24 mouse cellular contexts compared by ENCODE assay signal in genomic region chrX:99153266-99153646, GRCm38 (mm10). TPM values are rescaled to one million over a fixed set of nuclear protein-coding genes. Genes with fewer than 3 reads are reported as not detected.
DNase-seq lines count a peak whose midpoint lies in the region; ATAC-seq and TF ChIP-seq lines count a peak whose summit lies in the region.
"Had no signal": no experiment of that assay in that cellular context is flagged by ENCODE, and none has a peak within 500 bp of the region (broad histone marks: within the 10 kb centered on the region; RNA-seq: fewer than 3 reads in every experiment).

No protein-coding gene starts in this region.

- 23% methylated on average over 3 of the region's 3 CpGs for WGBS in forebrain, embryonic 11.5 days
- 9% methylated on average over 3 of the region's 3 CpGs for WGBS in forebrain, embryonic 16.5 days
- 31% methylated on average over 3 of the region's 3 CpGs for WGBS in midbrain, embryonic 11.5 days
- 21% methylated on average over 3 of the region's 3 CpGs for WGBS in midbrain, postnatal 0 days
- 10% methylated on average over 3 of the region's 3 CpGs for WGBS in forebrain, embryonic 12.5 days
- 15% methylated on average over 3 of the region's 3 CpGs for WGBS in midbrain, embryonic 14.5 days

- H3K4me3 ChIP-seq in forebrain, embryonic 11.5 days (ENCODE audit: low read depth, low read length), result no peak overlapping the region
- H3K4me3 ChIP-seq in forebrain, embryonic 16.5 days (replicated peaks; ENCODE audit: low read length), result no peak overlapping the region
- H3K4me3 ChIP-seq in midbrain, embryonic 11.5 days (ENCODE audit: low read depth, low read length), result no peak overlapping the region
- H3K4me3 ChIP-seq in midbrain, postnatal 0 days (ENCODE audit: low read depth, low read length), result no peak overlapping the region
- no peak overlapping the region for H3K4me3 ChIP-seq in forebrain, embryonic 12.5 days (replicated peaks)
- no peak overlapping the region for H3K4me3 ChIP-seq in midbrain, embryonic 14.5 days (replicated peaks; ENCODE audit: low read depth, low read length)
- no peak overlapping the region for H3K4me3 ChIP-seq in gastrocnemius, adult 2 months
- H3K4me3 ChIP-seq: embryonic facial prominence, embryonic 12.5 days; heart, embryonic 15.5 days; limb, embryonic 15.5 days; megakaryocyte, embryonic 14.5 days; myocyte; stomach, embryonic 15.5 days had no signal

- no peaks in the 10 kb centered on the region for H3K9me3 ChIP-seq in forebrain, embryonic 11.5 days (ENCODE audit: control insufficient read depth, low read length)
- no peaks in the 10 kb centered on the region for H3K9me3 ChIP-seq in forebrain, embryonic 16.5 days (ENCODE audit: control insufficient read depth, low read length)
- H3K9me3 ChIP-seq in midbrain, embryonic 11.5 days (ENCODE audit: control insufficient read depth, low read length), result no peaks in the 10 kb centered on the region
- H3K9me3 ChIP-seq in midbrain, postnatal 0 days (ENCODE audit: low read length), result no peaks in the 10 kb centered on the region
- H3K9me3 ChIP-seq in forebrain, embryonic 12.5 days, result no peaks in the 10 kb centered on the region
- H3K9me3 ChIP-seq in midbrain, embryonic 14.5 days (ENCODE audit: control insufficient read depth, low read length), result no peaks in the 10 kb centered on the region
- H3K9me3 ChIP-seq: embryonic facial prominence, embryonic 12.5 days; heart, embryonic 15.5 days; limb, embryonic 15.5 days; megakaryocyte, embryonic 14.5 days; stomach, embryonic 15.5 days had no signal

- no peak for DNase-seq in forebrain, embryonic 11.5 days (ENCODE audit: low spot score)
- DNase-seq in midbrain, embryonic 11.5 days (ENCODE audit: low spot score, missing footprints), result peak; percentile 87
- no peak for DNase-seq in midbrain, postnatal 0 days (ENCODE audit: low spot score)
- DNase-seq in midbrain, embryonic 14.5 days, result no peak
- no peak for DNase-seq in gastrocnemius, adult 2 months
- DNase-seq: cerebellum, adult 11 months; cerebellum, adult 9-11 months; heart, postnatal 4 days; kidney, adult 9 months; kidney, postnatal 14 days; left cerebral cortex, postnatal 4 days; lung, embryonic 14.5 days; thymus, postnatal 25 days had no signal

- intact Hi-C loops in gastrocnemius, adult 2 months (cut with DNase I), result no loop called here

- H3K9ac ChIP-seq in forebrain, embryonic 11.5 days (ENCODE audit: low read length), result no peak overlapping the region
- H3K9ac ChIP-seq in forebrain, embryonic 16.5 days (replicated peaks; ENCODE audit: low read depth, low read length), result no peak overlapping the region
- no peak overlapping the region for H3K9ac ChIP-seq in midbrain, embryonic 11.5 days (ENCODE audit: low read length)
- H3K9ac ChIP-seq in midbrain, postnatal 0 days (replicated peaks; ENCODE audit: low read length, poor library complexity, severe bottlenecking), result no peak overlapping the region
- no peak overlapping the region for H3K9ac ChIP-seq in forebrain, embryonic 12.5 days
- no peak overlapping the region for H3K9ac ChIP-seq in midbrain, embryonic 14.5 days (replicated peaks; ENCODE audit: low read length)
- H3K9ac ChIP-seq: embryonic facial prominence, embryonic 12.5 days; heart, embryonic 15.5 days; limb, embryonic 15.5 days; liver, embryonic 14.5 days; lung, embryonic 14.5 days; stomach, embryonic 15.5 days had no signal

- TF ChIP-seq CTCF in midbrain, postnatal 0 days (IDR thresholded peaks at IDR 0.05), result no peak
- TF ChIP-seq CTCF in gastrocnemius, adult 2 months (IDR thresholded peaks at IDR 0.05), result no peak

- peaks cover 11% of the 10 kb centered on the region; the same call in 1 of the 2 replicates for H3K27me3 ChIP-seq in forebrain, embryonic 11.5 days (ENCODE audit: control insufficient read depth, insufficient read depth, low read length)
- no peaks in the 10 kb centered on the region for H3K27me3 ChIP-seq in forebrain, embryonic 16.5 days (replicated peaks; ENCODE audit: control insufficient read depth, insufficient read depth, low read length)
- peaks cover 15% of the 10 kb centered on the region for H3K27me3 ChIP-seq in midbrain, embryonic 11.5 days (ENCODE audit: control insufficient read depth, insufficient read depth, low read length)
- H3K27me3 ChIP-seq in midbrain, postnatal 0 days (ENCODE audit: insufficient read depth, low read length), result no peaks in the 10 kb centered on the region; the same call in 1 of the 2 replicates
- H3K27me3 ChIP-seq in forebrain, embryonic 12.5 days, result peaks cover 45% of the 10 kb centered on the region
- no peaks in the 10 kb centered on the region for H3K27me3 ChIP-seq in midbrain, embryonic 14.5 days (ENCODE audit: control insufficient read depth, insufficient read depth, low read length)

- H3K4me1 ChIP-seq in forebrain, embryonic 11.5 days (replicated peaks; ENCODE audit: control insufficient read depth, insufficient read depth, low read length), result peaks cover 16% of the 10 kb centered on the region
- H3K4me1 ChIP-seq in forebrain, embryonic 16.5 days (replicated peaks; ENCODE audit: control insufficient read depth, insufficient read depth, low read length), result peaks cover 39% of the 10 kb centered on the region
- peaks cover 25% of the 10 kb centered on the region for H3K4me1 ChIP-seq in midbrain, embryonic 11.5 days (ENCODE audit: control insufficient read depth, insufficient read depth, low read length)
- no peaks in the 10 kb centered on the region for H3K4me1 ChIP-seq in midbrain, postnatal 0 days (ENCODE audit: insufficient read depth, low read length)
- H3K4me1 ChIP-seq in forebrain, embryonic 12.5 days, result peaks cover 56% of the 10 kb centered on the region
- peaks cover 8% of the 10 kb centered on the region; the same call in 1 of the 2 replicates for H3K4me1 ChIP-seq in midbrain, embryonic 14.5 days (ENCODE audit: control insufficient read depth, insufficient read depth, low read length)

- no peak overlapping the region for H3K4me2 ChIP-seq in forebrain, embryonic 11.5 days (ENCODE audit: low read depth, low read length, severe bottlenecking)
- H3K4me2 ChIP-seq in forebrain, embryonic 16.5 days (ENCODE audit: low read length), result no peak overlapping the region
- no peak overlapping the region for H3K4me2 ChIP-seq in midbrain, embryonic 11.5 days
- H3K4me2 ChIP-seq in midbrain, postnatal 0 days (ENCODE audit: low read depth, low read length, poor library complexity, severe bottlenecking), result no peak overlapping the region
- no peak overlapping the region for H3K4me2 ChIP-seq in forebrain, embryonic 12.5 days
- no peak overlapping the region for H3K4me2 ChIP-seq in midbrain, embryonic 14.5 days (ENCODE audit: low read length)
- H3K4me2 ChIP-seq: embryonic facial prominence, embryonic 12.5 days; heart, embryonic 15.5 days; limb, embryonic 15.5 days; lung, embryonic 14.5 days; stomach, embryonic 15.5 days had no signal

- peak overlapping the region; percentile 53; the same call in 1 of the 2 replicates for H3K27ac ChIP-seq in forebrain, embryonic 11.5 days (ENCODE audit: low read depth, low read length)
- no peak overlapping the region for H3K27ac ChIP-seq in forebrain, embryonic 16.5 days (ENCODE audit: low read length)
- peak overlapping the region; percentile 40; the same call in 1 of the 2 replicates for H3K27ac ChIP-seq in midbrain, embryonic 11.5 days (ENCODE audit: low read depth, low read length)
- H3K27ac ChIP-seq in midbrain, postnatal 0 days (ENCODE audit: low read depth, low read length), result no peak overlapping the region
- H3K27ac ChIP-seq in forebrain, embryonic 12.5 days, result peak overlapping the region; percentile 81
- 0 out of 2 replicates have a peak overlapping the region, but pooled peaks have one; percentile 32 for H3K27ac ChIP-seq in midbrain, embryonic 14.5 days (replicated peaks; ENCODE audit: low read depth, low read length)
- no peak overlapping the region for H3K27ac ChIP-seq in gastrocnemius, adult 2 months
- H3K27ac ChIP-seq: embryonic facial prominence, embryonic 12.5 days; heart, embryonic 15.5 days; limb, embryonic 15.5 days; liver, embryonic 14.5 days; stomach, embryonic 15.5 days had no signal

- no peak; the same call in 1 of the 2 replicates for ATAC-seq in forebrain, embryonic 11.5 days (replicated peaks; ENCODE audit: low FRiP score)
- ATAC-seq in forebrain, embryonic 16.5 days, result no peak
- peak; percentile 60 for ATAC-seq in midbrain, embryonic 11.5 days (ENCODE audit: low FRiP score)
- ATAC-seq in midbrain, postnatal 0 days (ENCODE audit: low FRiP score), result no peak
- ATAC-seq in forebrain, embryonic 12.5 days (ENCODE audit: low FRiP score), result no peak; the same call in 1 of the 2 replicates
- ATAC-seq in midbrain, embryonic 14.5 days (ENCODE audit: low FRiP score, low TSS enrichment), result peak; percentile 36; the same call in 1 of the 2 replicates
- ATAC-seq in megakaryocyte-erythroid progenitor cell, adult 5-6 weeks (replicated peaks; ENCODE audit: low FRiP score, low TSS enrichment, poor library complexity, severe bottlenecking), result no peak
- ATAC-seq: CD4-positive, CD25-positive, alpha-beta regulatory T cell, adult 4 months had no signal

- H3K36me3 ChIP-seq in forebrain, embryonic 11.5 days (ENCODE audit: control insufficient read depth, insufficient read depth, low read length), result no peaks in the 10 kb centered on the region
- no peaks in the 10 kb centered on the region; the same call in 1 of the 2 replicates for H3K36me3 ChIP-seq in forebrain, embryonic 16.5 days (ENCODE audit: control insufficient read depth, insufficient read depth)
- no peaks in the 10 kb centered on the region for H3K36me3 ChIP-seq in midbrain, embryonic 11.5 days (ENCODE audit: control insufficient read depth, insufficient read depth, low read length)
- H3K36me3 ChIP-seq in midbrain, postnatal 0 days (ENCODE audit: insufficient read depth, low read length), result 0 out of 2 replicates have a peak, but pooled peaks cover 3% of the 10 kb centered on the region
- H3K36me3 ChIP-seq in forebrain, embryonic 12.5 days (replicated peaks), result peaks cover 17% of the 10 kb centered on the region; the same call in 1 of the 2 replicates
- no peaks in the 10 kb centered on the region; the same call in 1 of the 2 replicates for H3K36me3 ChIP-seq in midbrain, embryonic 14.5 days (ENCODE audit: control insufficient read depth, insufficient read depth, low read length)
- H3K36me3 ChIP-seq: heart, embryonic 15.5 days; stomach, embryonic 15.5 days had no signal

RNA-seq across cellular contexts. Expression of gene Efnb1, which starts 17.3 kb away (rescaled TPM):
- polyA plus RNA-seq in forebrain, embryonic 11.5 days (2014; fragmentation: Nextera tagmentation; extraction: Ambion mirVana), result 115 and 116 TPM in 2 replicates
- polyA plus RNA-seq in forebrain, embryonic 16.5 days (2015; fragmentation: Nextera tagmentation; extraction: Ambion mirVana), result 50.1 and 57.6 TPM in 2 replicates
- polyA plus RNA-seq in midbrain, embryonic 11.5 days (2014; fragmentation: Nextera tagmentation; extraction: Ambion mirVana), result 34.7 and 38.3 TPM in 2 replicates
- total RNA-seq in midbrain, postnatal 0 days (2014; rRNA removed), result 18.0 and 22.4 TPM in 2 replicates
- 12.0 and 13.6 TPM in 2 replicates for polyA plus RNA-seq in midbrain, postnatal 0 days (2015; fragmentation: Nextera tagmentation; extraction: Ambion mirVana)
- 99.2 and 106 TPM in 2 replicates for polyA plus RNA-seq in forebrain, embryonic 12.5 days (2016; fragmentation: Nextera tagmentation; extraction: Ambion mirVana)
- polyA plus RNA-seq in midbrain, embryonic 14.5 days (2014; fragmentation: Nextera tagmentation; extraction: Ambion mirVana), result 13.9 and 20.0 TPM in 2 replicates
- total RNA-seq in megakaryocyte-erythroid progenitor cell, adult 5-6 weeks (2014; fragmentation: Nextera tagmentation), result 3.6 and 5.1 TPM in 2 replicates
- 2.7 and 8.4 TPM in 2 replicates for total RNA-seq in megakaryocyte-erythroid progenitor cell, adult 5-6 weeks (2017)
- 1 to 10 TPM; 5.8 to 9.8 TPM for total RNA-seq in gastrocnemius, adult 2 months (2021)

Comparison
In these comparisons a context has a peak if more than half of its experiments do, and no peak if none do; other contexts are left out.
1. ATAC-seq: peak in midbrain, embryonic 11.5 days (single experiment) and midbrain, embryonic 14.5 days (single experiment); none in forebrain, embryonic 11.5 days (single experiment), forebrain, embryonic 16.5 days (single experiment), midbrain, postnatal 0 days (single experiment), forebrain, embryonic 12.5 days (single experiment) and megakaryocyte-erythroid progenitor cell, adult 5-6 weeks (single experiment).
2. H3K27ac ChIP-seq: peak in forebrain, embryonic 11.5 days (single experiment), midbrain, embryonic 11.5 days (single experiment), forebrain, embryonic 12.5 days (single experiment) and midbrain, embryonic 14.5 days (single experiment); none in forebrain, embryonic 16.5 days (single experiment), midbrain, postnatal 0 days (single experiment) and gastrocnemius, adult 2 months (single experiment).